Mouse (Mus musculus) heart, postnatal 0 days (tissue): Measurements from ENCODE around the gene Myzap.

Experiments
- CTCF ChIP-seq: IDR thresholded peaks from 2 replicates; pipeline ENCODE4 v1.5.1; 2016; ENCODE audit warnings: antibody characterized with exemption, control low read depth, low read depth
- EP300 ChIP-seq: IDR thresholded peaks from 2 replicates; pipeline ENCODE4 v1.6.1; 2016; ENCODE audit warnings: antibody characterized with exemption, low read depth

DNA sequence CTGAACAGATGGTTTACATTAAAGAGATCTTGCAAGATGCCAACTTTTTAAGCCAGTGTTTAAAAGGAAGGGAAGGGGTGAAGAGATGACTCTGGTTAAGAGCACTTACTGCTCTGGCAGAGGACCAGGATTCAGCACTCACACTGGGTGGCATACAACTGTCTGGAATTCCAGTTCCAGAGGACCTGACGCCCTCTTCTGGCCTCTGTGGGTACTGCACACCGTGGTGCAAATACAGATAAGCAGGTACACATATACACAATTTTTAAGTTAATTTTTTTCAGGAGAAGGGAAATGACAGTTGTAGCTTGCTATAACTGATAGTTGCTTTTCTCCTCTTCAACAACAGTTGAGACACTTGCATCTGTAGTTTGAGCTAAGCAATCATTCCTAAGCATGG is 62.2 kb downstream of the Myzap start:
- TF ChIP-seq EP300 (no peak), CTCF (peak; percentile 37)
